Mouse (Mus musculus): Measurements from ENCODE around the gene Kcnh2. TPM values are rescaled to one million over a fixed set of nuclear protein-coding genes. Genes with fewer than 3 reads are reported as not detected.

The Kcnh2 gene
- polyA plus RNA-seq, 1 experiment from 2014 or later = 5.5 TPM

GRCm38 (mm10) chr5:24273683-24274621 lies 77.5 kb downstream of the Kcnh2 start:
- Histone ChIP-seq H3K4me2 (no peak overlapping the region), H3K9me3 (ENCODE audit: low read depth, low read length) (no peaks in the 10 kb centered on the region), H3K27ac (ENCODE audit: low read depth) (no peak overlapping the region), H3K9ac (no peak overlapping the region), H3K27me3 (ENCODE audit: insufficient read depth, low read length) (no peaks in the 10 kb centered on the region), H3K36me3 (ENCODE audit: insufficient read depth) (no peaks in the 10 kb centered on the region), H3K4me1 (ENCODE audit: insufficient read depth) (no peaks in the 10 kb centered on the region), H3K4me3 (ENCODE audit: low read depth, low read length) (no peak overlapping the region)
- ATAC-seq (ENCODE audit: insufficient read depth) (no peak), DNase-seq (no peak)
- 62% methylated on average over 9 of the region's 9 CpGs for WGBS
- TF ChIP-seq CTCF (IDR thresholded peaks at IDR 0.05; ENCODE audit: low read depth) = no peak

- Histone ChIP-seq H3K9ac (no peak overlapping the region), H3K4me3 (ENCODE audit: low read depth, low read length) (no peak overlapping the region), H3K4me2 (no peak overlapping the region), H3K9me3 (ENCODE audit: low read depth, low read length) (no peaks in the 10 kb centered on the region), H3K4me1 (ENCODE audit: insufficient read depth) (no peaks in the 10 kb centered on the region), H3K27ac (ENCODE audit: low read depth) (no peak overlapping the region), H3K36me3 (ENCODE audit: insufficient read depth) (no peaks in the 10 kb centered on the region), H3K27me3 (ENCODE audit: insufficient read depth, low read length) (no peaks in the 10 kb centered on the region)
- no peak for TF ChIP-seq CTCF (IDR thresholded peaks at IDR 0.05; ENCODE audit: low read depth)
- 66% methylated on average over 4 of the region's 4 CpGs for WGBS
- ATAC-seq (ENCODE audit: insufficient read depth) = no peak
- DNase-seq = no peak
These were observed 80.5 kb downstream of the Kcnh2 start for GRCm38 (mm10) chr5:24270941-24271340.

Other genes with a start within 250 kb of the Kcnh2 start
- 20.6 and 21.0 TPM in 2 replicates for gene Nupl2, start 186.6 kb downstream of the Kcnh2 start, polyA plus RNA-seq (2014; fragmentation: Nextera tagmentation; extraction: Ambion mirVana)
- 13.8 and 15.7 TPM in 2 replicates for gene Nos3, start 13.2 kb upstream of the Kcnh2 start, polyA plus RNA-seq (2014; fragmentation: Nextera tagmentation; extraction: Ambion mirVana)
- 0.53 and 0.71 TPM in 2 replicates for gene Atg9b, start 40.5 kb upstream of the Kcnh2 start, polyA plus RNA-seq (2014; fragmentation: Nextera tagmentation; extraction: Ambion mirVana)
- 39.4 and 43.5 TPM in 2 replicates for gene Abcb8, start 42.1 kb upstream of the Kcnh2 start, polyA plus RNA-seq (2014; fragmentation: Nextera tagmentation; extraction: Ambion mirVana)
- not detected in 2 replicates for gene Asic3, start 61.8 kb upstream of the Kcnh2 start, polyA plus RNA-seq (2014; fragmentation: Nextera tagmentation; extraction: Ambion mirVana)
- 33.6 and 35.5 TPM in 2 replicates for gene Cdk5, start 71.9 kb upstream of the Kcnh2 start, polyA plus RNA-seq (2014; fragmentation: Nextera tagmentation; extraction: Ambion mirVana)
- gene Slc4a2, start 72.2 kb upstream of the Kcnh2 start, polyA plus RNA-seq (2014; fragmentation: Nextera tagmentation; extraction: Ambion mirVana) = 29.9 and 35.5 TPM in 2 replicates
- gene Fastk, start 93.7 kb upstream of the Kcnh2 start, polyA plus RNA-seq (2014; fragmentation: Nextera tagmentation; extraction: Ambion mirVana) = 91.5 and 93.1 TPM in 2 replicates
- 14.2 and 15.7 TPM in 2 replicates for gene Tmub1, start 96.2 kb upstream of the Kcnh2 start, polyA plus RNA-seq (2014; fragmentation: Nextera tagmentation; extraction: Ambion mirVana)
- 41.7 and 46.5 TPM in 2 replicates for gene Agap3, start 100.6 kb upstream of the Kcnh2 start, polyA plus RNA-seq (2014; fragmentation: Nextera tagmentation; extraction: Ambion mirVana)
- gene Gbx1, start 175.6 kb upstream of the Kcnh2 start, polyA plus RNA-seq (2014; fragmentation: Nextera tagmentation; extraction: Ambion mirVana) = 0.07 TPM in 2 replicates
- 0.29 and 0.42 TPM in 2 replicates for gene Asb10, start 189.4 kb upstream of the Kcnh2 start, polyA plus RNA-seq (2014; fragmentation: Nextera tagmentation; extraction: Ambion mirVana)
- not detected in 2 replicates for gene 4931409K22Rik, start 205.2 kb upstream of the Kcnh2 start, polyA plus RNA-seq (2014; fragmentation: Nextera tagmentation; extraction: Ambion mirVana)
- 119 and 120 TPM in 2 replicates for gene Abcf2, start 225.9 kb upstream of the Kcnh2 start, polyA plus RNA-seq (2014; fragmentation: Nextera tagmentation; extraction: Ambion mirVana)
- 12.2 and 14.2 TPM in 2 replicates for gene Chpf2, start 235.1 kb upstream of the Kcnh2 start, polyA plus RNA-seq (2014; fragmentation: Nextera tagmentation; extraction: Ambion mirVana)

Data from lung, embryonic 14.5 days (tissue).